Mouse (Mus musculus) small intestine, adult 2 months (tissue): ENCODE results near the gene Slc12a5. TPM values are rescaled to one million over a fixed set of nuclear protein-coding genes. Genes with fewer than 3 reads are reported as not detected.
A peak's percentile ranks its signal among the peaks of the same experiment; 100 is the strongest.

Source experiments
- H3K27ac ChIP-seq: fragments of 200-500 bp; 2 replicates; pipeline ENCODE4 v1.5.1; 2012; ENCODE audit warnings: low read depth, low read length, control low read depth, inconsistent platforms; ENCODE audit not compliant: insufficient read depth
- H3K27me3 ChIP-seq: fragments of 200-500 bp; 2 replicates; pipeline ENCODE4 v1.6.1; 2012; ENCODE audit warnings: mild to moderate bottlenecking, moderate library complexity, low read length, inconsistent platforms; ENCODE audit not compliant: control insufficient read depth, insufficient read depth
- H3K36me3 ChIP-seq: fragments of 200-500 bp; 2 replicates; pipeline ENCODE4 v1.6.1; 2012; ENCODE audit warnings: mild to moderate bottlenecking, low read length, control low read depth, inconsistent platforms; ENCODE audit not compliant: control insufficient read depth, insufficient read depth
- H3K4me1 ChIP-seq: fragments of 200-500 bp; 2 replicates; pipeline ENCODE4 v1.6.1; 2012; ENCODE audit warnings: low read length, inconsistent platforms, mixed read lengths; ENCODE audit not compliant: control insufficient read depth, insufficient read depth, insufficient read length
- H3K4me3 ChIP-seq: fragments of 200-500 bp; 2 replicates; pipeline ENCODE4 v1.5.1; 2012; ENCODE audit warnings: low read depth, mild to moderate bottlenecking, control low read depth, inconsistent platforms, low read length, moderate library complexity
- CTCF ChIP-seq: fragments of 200-500 bp; IDR thresholded peaks from 2 replicates; pipeline ENCODE4 v1.5.1; 2012; ENCODE audit warnings: low read depth, mild to moderate bottlenecking, control low read depth, inconsistent platforms, low read length, moderate library complexity, mixed read lengths; ENCODE audit not compliant: insufficient replicate concordance, insufficient read length; ENCODE audit errors: extremely low read depth
- POLR2A ChIP-seq: fragments of 200-500 bp; IDR thresholded peaks from 2 replicates; pipeline ENCODE4 v1.6.1; 2012; ENCODE audit warnings: low read depth, mild to moderate bottlenecking, control low read depth, inconsistent platforms, low read length, moderate library complexity
- WGBS: fragments of 180-500 bp; shearing (Covaris S2); methylation state at CpG from one replicate; pipeline ENCODE4 v1.1.7; 2018; 5-methylcytosine and 5-hydroxymethylcytosine counted together
- polyA plus RNA-seq: library from polyadenylated mRNA; depleted of rRNA; stranded (reverse); fragments of >200 nt; gene quantifications from 2 replicates; pipeline ENCODE4 v1.2.3, GENCODE M21; 2012

Slc12a5 gene
- polyA plus RNA-seq, 1 experiment = 0.60 TPM

DNA sequence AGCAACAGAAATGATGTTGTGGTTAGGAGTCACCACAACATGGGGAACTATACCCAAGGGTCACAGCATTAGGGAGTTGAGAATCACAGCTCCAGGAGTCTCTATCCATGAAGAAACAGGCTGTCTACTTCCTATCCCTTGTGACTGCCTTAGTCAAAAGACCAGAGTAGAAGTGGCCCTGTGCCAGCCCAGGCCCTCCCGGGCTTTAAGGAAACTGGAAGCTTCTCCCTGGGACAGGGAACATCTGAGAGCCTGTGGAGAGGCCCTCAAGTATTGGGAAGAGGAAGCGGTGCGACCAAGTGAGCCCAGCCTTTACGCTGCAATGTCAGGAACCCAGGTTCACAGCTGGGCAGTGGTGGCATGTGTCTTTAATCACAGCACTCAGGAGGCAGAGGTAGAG is 24.6 kb upstream of the Slc12a5 start:
- no peak for TF ChIP-seq CTCF
- TF ChIP-seq POLR2A = no peak
- no peak overlapping the region for H3K4me3 ChIP-seq
- peaks cover 3% of the 10 kb centered on the region; the same call in 1 of the 2 replicates for H3K4me1 ChIP-seq
- H3K27me3 ChIP-seq = peaks cover 19% of the 10 kb centered on the region
- 41% methylated on average over 4 of the region's 4 CpGs for WGBS
- no peaks in the 10 kb centered on the region for H3K36me3 ChIP-seq
- no peak overlapping the region for H3K27ac ChIP-seq

DNA sequence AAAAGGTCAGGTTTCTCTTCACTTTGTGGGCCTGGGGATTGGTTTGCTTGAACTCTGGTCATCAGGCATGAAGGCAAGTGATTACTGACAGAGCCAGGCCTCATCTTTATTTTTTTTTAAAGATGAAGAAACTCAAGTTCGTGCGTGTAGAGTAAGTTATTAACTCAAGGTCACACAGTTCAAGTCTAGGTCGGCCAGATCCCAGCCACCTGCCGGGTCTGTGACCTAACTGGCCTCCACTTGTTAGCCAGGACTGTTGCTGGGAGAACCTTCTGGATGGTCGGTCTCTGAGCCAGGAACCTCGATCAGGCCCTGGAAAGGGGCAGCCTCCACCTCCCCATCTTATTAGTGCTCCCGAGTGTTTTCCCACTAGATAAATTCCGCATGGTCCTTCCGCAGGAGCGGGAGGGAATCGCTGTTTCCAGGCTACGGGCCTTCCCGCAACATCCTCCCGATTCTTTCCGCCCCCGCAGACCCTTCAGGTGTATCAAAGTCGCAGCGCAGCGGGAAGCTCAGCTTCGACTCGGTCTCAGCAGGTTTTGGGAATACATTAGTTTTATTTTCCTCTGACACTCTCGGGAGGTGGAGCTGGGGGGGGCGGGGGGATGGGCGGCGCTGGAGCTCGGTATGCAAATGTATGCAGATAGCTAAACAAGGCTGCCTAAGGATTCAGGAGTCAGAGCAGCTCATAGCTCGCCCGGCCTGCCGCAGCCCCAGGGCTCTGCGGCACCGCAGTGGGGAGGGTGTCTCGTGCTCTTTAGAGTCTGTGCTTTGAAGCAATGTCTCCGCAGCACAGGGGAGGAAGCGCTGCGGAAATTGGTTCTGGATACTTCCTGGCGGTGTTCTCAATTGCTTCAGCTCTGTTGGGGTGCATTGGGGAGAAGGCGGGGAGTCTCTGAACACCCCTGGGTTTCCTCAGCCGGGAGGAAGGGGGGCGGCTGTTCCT is 22.2 kb upstream of the Slc12a5 start:
- Histone ChIP-seq H3K4me1 (peaks cover 3% of the 10 kb centered on the region), H3K27me3 (peaks cover 22% of the 10 kb centered on the region), H3K36me3 (no peaks in the 10 kb centered on the region), H3K4me3 (peak overlapping the region; percentile 53), H3K27ac (no peak overlapping the region)
- WGBS = 5% methylated on average over 39 of the region's 39 CpGs
- TF ChIP-seq CTCF = no peak
- TF ChIP-seq POLR2A = no peak

DNA sequence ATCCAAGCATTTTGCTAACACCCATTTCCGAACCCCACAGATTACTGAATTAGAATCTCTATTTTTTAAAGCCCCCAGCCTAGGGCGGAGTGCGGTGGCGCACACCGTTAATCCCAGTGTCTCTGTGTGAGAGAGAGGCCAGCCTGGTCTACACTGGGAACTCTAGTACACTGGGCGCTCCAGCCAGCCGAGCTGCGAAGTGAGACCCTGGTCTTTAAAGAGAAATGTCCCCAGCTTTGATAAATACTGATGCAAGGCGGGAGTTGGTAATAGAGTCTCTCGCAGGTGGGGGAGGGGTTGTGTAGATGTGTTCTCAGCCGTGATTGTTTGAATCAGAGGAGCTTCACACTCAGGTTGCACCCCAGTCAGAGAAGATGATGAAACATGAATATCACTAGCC is 21.5 kb upstream of the Slc12a5 start:
- Histone ChIP-seq H3K4me3 (peak overlapping the region; percentile 53), H3K27me3 (peaks cover 22% of the 10 kb centered on the region), H3K27ac (no peak overlapping the region), H3K4me1 (peaks cover 3% of the 10 kb centered on the region), H3K36me3 (no peaks in the 10 kb centered on the region)
- 12% methylated on average over 11 of the region's 11 CpGs for WGBS
- no peak for TF ChIP-seq CTCF
- no peak for TF ChIP-seq POLR2A

DNA sequence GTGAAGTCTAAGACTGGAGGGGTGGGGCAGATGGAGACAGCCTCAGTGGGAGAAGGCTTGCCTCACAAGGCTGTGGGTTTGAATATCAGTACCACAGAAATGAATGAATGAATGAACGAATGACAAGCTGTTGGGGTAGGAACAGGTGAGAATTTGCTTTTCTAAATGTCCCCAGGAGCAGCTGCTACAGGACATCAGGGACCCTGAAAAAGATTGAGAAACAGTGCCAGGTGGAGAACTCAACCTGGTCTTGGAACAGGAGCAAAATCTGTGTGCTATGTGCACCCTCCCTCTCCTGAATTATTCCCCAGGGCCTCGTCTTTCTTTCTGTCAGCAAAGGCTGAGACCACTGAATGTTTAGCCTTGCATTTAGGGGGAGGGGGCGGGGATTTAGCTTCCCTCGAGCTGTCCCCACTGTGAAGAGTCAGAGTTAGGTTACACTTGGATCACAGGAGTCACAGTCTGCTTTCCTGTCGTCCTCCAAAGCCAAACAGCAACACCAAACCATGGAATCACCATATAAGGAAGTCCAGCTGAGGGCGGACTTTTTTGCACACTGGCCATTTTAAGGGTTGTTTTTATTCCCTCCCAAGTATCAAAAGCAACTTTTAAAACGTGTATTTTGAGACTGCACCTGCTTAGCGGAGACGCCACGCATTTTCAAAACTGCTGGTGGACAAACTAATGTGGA is 20.3 kb upstream of the Slc12a5 start, which contains the start of gene Mmp9:
TSS of gene Mmp9 (plus strand) at position 641 of the 691 bp plus-strand sequence.
- TF ChIP-seq POLR2A (no peak), CTCF (no peak)
- no peak within 1 kb of the TSS for H3K27ac ChIP-seq
- WGBS = 28% methylated on average over 10 of the region's 10 CpGs
- H3K36me3 ChIP-seq = no peaks in the 10 kb centered on the region
- peaks cover 22% of the 10 kb centered on the region for H3K27me3 ChIP-seq
- H3K4me3 ChIP-seq = no peak within 1 kb of the TSS
- H3K4me1 ChIP-seq = peaks cover 3% of the 10 kb centered on the region

DNA sequence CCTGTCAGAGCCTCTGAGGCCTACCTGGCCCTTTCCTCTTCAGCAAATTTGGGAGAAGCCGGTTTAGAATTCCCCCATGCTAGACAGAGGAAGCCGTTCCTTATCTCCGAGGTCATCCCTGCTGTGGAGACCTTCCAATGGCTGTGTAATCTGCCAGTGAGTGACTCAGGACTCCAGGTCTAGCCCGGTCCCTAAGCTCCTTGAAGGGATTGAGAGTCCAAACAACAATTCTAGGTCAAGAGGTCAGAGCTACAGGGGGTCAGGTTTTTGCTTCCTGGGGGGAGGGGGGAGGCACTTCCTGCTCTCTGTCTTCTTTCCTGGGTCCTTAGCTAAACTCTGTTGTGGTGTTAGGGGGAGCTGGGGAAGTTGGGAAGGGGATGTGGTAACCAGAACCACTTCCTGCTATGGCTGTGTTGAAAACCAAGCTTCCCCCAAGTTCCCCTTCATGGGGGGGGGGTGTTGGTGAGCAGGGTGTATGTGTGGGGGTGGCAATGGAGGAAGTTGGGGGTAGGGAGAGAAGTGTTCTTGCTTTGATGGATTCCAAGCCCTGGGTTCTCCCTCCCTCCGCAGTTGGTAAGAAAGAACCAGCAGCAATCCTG is 17.8 kb upstream of the Slc12a5 start:
- TF ChIP-seq POLR2A = no peak
- no peak for TF ChIP-seq CTCF
- 17% methylated on average over 5 of the region's 5 CpGs for WGBS
- no peak overlapping the region for H3K27ac ChIP-seq
- H3K27me3 ChIP-seq = peaks cover 22% of the 10 kb centered on the region
- H3K4me1 ChIP-seq = peaks cover 3% of the 10 kb centered on the region
- no peaks in the 10 kb centered on the region for H3K36me3 ChIP-seq
- H3K4me3 ChIP-seq = no peak overlapping the region

DNA sequence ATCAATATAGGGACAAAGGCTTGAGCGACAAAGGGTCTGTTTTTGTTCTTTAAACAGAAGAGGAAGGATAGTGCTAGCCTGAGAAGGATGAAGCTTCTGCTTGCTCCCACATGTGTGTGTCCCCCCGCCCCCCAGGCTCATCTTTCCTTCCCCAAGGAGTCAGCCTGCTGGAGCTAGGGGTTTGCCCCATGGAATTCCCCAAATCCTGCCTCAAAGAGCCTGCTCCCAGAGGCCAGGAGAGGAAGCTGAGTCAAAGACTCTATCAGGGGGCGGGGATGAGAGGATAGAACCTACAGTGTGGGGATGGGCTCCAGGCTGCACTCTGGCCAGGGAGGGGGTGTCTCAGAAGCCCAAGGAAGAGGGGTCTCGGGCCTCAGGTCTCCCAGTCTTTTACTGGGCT is 13.1 kb upstream of the Slc12a5 start:
- Histone ChIP-seq H3K4me1 (no peaks in the 10 kb centered on the region; the same call in 1 of the 2 replicates), H3K36me3 (no peaks in the 10 kb centered on the region), H3K27me3 (peaks cover 29% of the 10 kb centered on the region), H3K4me3 (no peak overlapping the region), H3K27ac (no peak overlapping the region)
- no peak for TF ChIP-seq POLR2A
- no peak for TF ChIP-seq CTCF
- 31% methylated on average over 4 of the region's 4 CpGs for WGBS
